Mouse (Mus musculus): ENCODE measurements at regions not wholly inside any gene's neighbourhood (a gene's known extent, or its start where the extent isn't known, plus 50 kb on each side); places are given as distances from the start of the nearest gene placed in this dataset.
A peak's percentile ranks its signal among the peaks of the same experiment; 100 is the strongest.

GRCm38 (mm10) chr8:10931266-10931665, 77.0 kb downstream of the Irs2 start:
- DNase-seq: no peak

- DNase-seq: no peak
Measured at GRCm38 (mm10) chr8:10928836-10929235, 79.4 kb downstream of the Irs2 start.

- DNase-seq: no peak
Measured at GRCm38 (mm10) chr8:10928342-10928794, 79.9 kb downstream of the Irs2 start.

- DNase-seq: no peak
Measured at GRCm38 (mm10) chr8:10927187-10927586, 81.1 kb downstream of the Irs2 start.

- no peak for DNase-seq
Measured at GRCm38 (mm10) chr8:10926518-10926915, 81.7 kb downstream of the Irs2 start.

GRCm38 (mm10) chr8:10925582-10926517, 82.4 kb downstream of the Irs2 start:
- peak in 1 of 2 experiments; percentile 29 for DNase-seq

GRCm38 (mm10) chr8:10924526-10925199, 83.6 kb downstream of the Irs2 start:
- DNase-seq: no peak

- no peak for DNase-seq
Measured at GRCm38 (mm10) chr8:10924001-10924490, 84.2 kb downstream of the Irs2 start.

GRCm38 (mm10) chr8:10923071-10924000, 84.9 kb downstream of the Irs2 start:
- no peak for DNase-seq

- no peak for DNase-seq
Measured at GRCm38 (mm10) chr8:10922209-10923030, 85.8 kb downstream of the Irs2 start.

- DNase-seq: no peak
Measured at GRCm38 (mm10) chr8:10921439-10922191, 86.6 kb downstream of the Irs2 start.

GRCm38 (mm10) chr8:10919620-10920019, 88.6 kb downstream of the Irs2 start:
- DNase-seq: no peak

GRCm38 (mm10) chr8:10918403-10919035, 89.7 kb downstream of the Irs2 start:
- DNase-seq: no peak

GRCm38 (mm10) chr8:10914616-10915015, 93.6 kb downstream of the Irs2 start:
- no peak for DNase-seq

- no peak for DNase-seq
Measured at GRCm38 (mm10) chr8:10912436-10912835, 95.8 kb downstream of the Irs2 start.

- no peak for DNase-seq
Measured at GRCm38 (mm10) chr8:10911371-10911770, 96.9 kb downstream of the Irs2 start.

- no peak for DNase-seq
Measured at GRCm38 (mm10) chr8:10910954-10911353, 97.3 kb downstream of the Irs2 start.

- DNase-seq: no peak
Measured at GRCm38 (mm10) chr8:10910244-10910872, 97.9 kb downstream of the Irs2 start.

- DNase-seq: no peak
Measured at GRCm38 (mm10) chr8:10909155-10909554, 99.1 kb downstream of the Irs2 start.

GRCm38 (mm10) chr8:10906353-10906752, 101.9 kb downstream of the Irs2 start:
- DNase-seq: no peak
